Mouse (Mus musculus): Measurements from ENCODE around the gene Crocc2. TPM values are rescaled to one million over a fixed set of nuclear protein-coding genes. Genes with fewer than 3 reads are reported as not detected.
A peak's percentile ranks its signal among the peaks of the same experiment; 100 is the strongest.
"Not testable (repeated sequence)": the region's sequence is repeated elsewhere in the genome, so short reads cannot be mapped to it uniquely, and the experiment has no call there.

Crocc2 gene
- polyA plus RNA-seq, 1 experiment from 2014 or later = 0.18 TPM

GRCm38 (mm10) chr1:93174399-93174798 is 5.9 kb downstream of the Crocc2 start:
- 0% methylated on average over 4 of the region's 4 CpGs for WGBS
- Histone ChIP-seq H3K36me3 (ENCODE audit: control insufficient read depth, insufficient read depth, low read length) (no peaks in the 10 kb centered on the region), H3K9me3 (replicated peaks; ENCODE audit: control insufficient read depth, low read length) (no peaks in the 10 kb centered on the region), H3K4me3 (replicated peaks; ENCODE audit: low read length) (no peak overlapping the region), H3K4me2 (ENCODE audit: low read depth, low read length) (no peak overlapping the region), H3K9ac (ENCODE audit: low read length) (no peak overlapping the region), H3K27ac (ENCODE audit: low read length) (peak overlapping the region; percentile 46), H3K4me1 (ENCODE audit: control insufficient read depth, insufficient read depth, low read length) (peaks cover 14% of the 10 kb centered on the region), H3K27me3 (ENCODE audit: control insufficient read depth, insufficient read depth, low read length) (peaks cover 4% of the 10 kb centered on the region; the same call in 1 of the 2 replicates)
- peak; percentile 59; the same call in 1 of the 2 replicates for ATAC-seq (ENCODE audit: insufficient read depth, low FRiP score)

GRCm38 (mm10) chr1:93175849-93176248 is 7.3 kb downstream of the Crocc2 start:
- 24% methylated on average over 6 of the region's 6 CpGs for WGBS
- Histone ChIP-seq H3K36me3 (ENCODE audit: control insufficient read depth, insufficient read depth, low read length) (no peaks in the 10 kb centered on the region), H3K27ac (ENCODE audit: low read length) (peak overlapping the region; percentile 58; the same call in 1 of the 2 replicates), H3K4me1 (ENCODE audit: control insufficient read depth, insufficient read depth, low read length) (peaks cover 14% of the 10 kb centered on the region), H3K4me2 (ENCODE audit: low read depth, low read length) (peak overlapping the region; percentile 63; the same call in 1 of the 2 replicates), H3K9me3 (replicated peaks; ENCODE audit: control insufficient read depth, low read length) (no peaks in the 10 kb centered on the region), H3K9ac (ENCODE audit: low read length) (0 out of 2 replicates have a peak overlapping the region, but pooled peaks have one; percentile 32), H3K27me3 (ENCODE audit: control insufficient read depth, insufficient read depth, low read length) (peaks cover 4% of the 10 kb centered on the region; the same call in 1 of the 2 replicates), H3K4me3 (replicated peaks; ENCODE audit: low read length) (no peak overlapping the region)
- ATAC-seq (ENCODE audit: insufficient read depth, low FRiP score) = no peak

- peak; percentile 84 for ATAC-seq (ENCODE audit: insufficient read depth, low FRiP score)
- peaks cover 4% of the 10 kb centered on the region; the same call in 1 of the 2 replicates for H3K27me3 ChIP-seq (ENCODE audit: control insufficient read depth, insufficient read depth, low read length)
- H3K4me2 ChIP-seq (ENCODE audit: low read depth, low read length) = peak overlapping the region; percentile 63
- WGBS = 3% methylated on average over 40 of the region's 44 CpGs
- no peaks in the 10 kb centered on the region for H3K9me3 ChIP-seq (replicated peaks; ENCODE audit: control insufficient read depth, low read length)
- H3K4me3 ChIP-seq (replicated peaks; ENCODE audit: low read length) = peak overlapping the region; percentile 39
- no peaks in the 10 kb centered on the region for H3K36me3 ChIP-seq (ENCODE audit: control insufficient read depth, insufficient read depth, low read length)
- H3K9ac ChIP-seq (ENCODE audit: low read length) = peak overlapping the region; percentile 64
- H3K27ac ChIP-seq (ENCODE audit: low read length) = peak overlapping the region; percentile 90
- peaks cover 14% of the 10 kb centered on the region for H3K4me1 ChIP-seq (ENCODE audit: control insufficient read depth, insufficient read depth, low read length)
Measured at GRCm38 (mm10) chr1:93176525-93177332, 8.2 kb downstream of the Crocc2 start.

- 85% methylated on average over 7 of the region's 7 CpGs for WGBS
- Histone ChIP-seq H3K36me3 (ENCODE audit: control insufficient read depth, insufficient read depth, low read length) (no peaks in the 10 kb centered on the region), H3K4me2 (ENCODE audit: low read depth, low read length) (no peak overlapping the region), H3K4me1 (ENCODE audit: control insufficient read depth, insufficient read depth, low read length) (peaks cover under 1% of the 10 kb centered on the region; the same call in 1 of the 2 replicates), H3K27me3 (ENCODE audit: control insufficient read depth, insufficient read depth, low read length) (peaks cover under 1% of the 10 kb centered on the region), H3K27ac (ENCODE audit: low read length) (no peak overlapping the region), H3K9me3 (replicated peaks; ENCODE audit: control insufficient read depth, low read length) (no peaks in the 10 kb centered on the region), H3K4me3 (replicated peaks; ENCODE audit: low read length) (no peak overlapping the region), H3K9ac (ENCODE audit: low read length) (no peak overlapping the region)
- ATAC-seq (ENCODE audit: insufficient read depth, low FRiP score) = no peak
Measured at GRCm38 (mm10) chr1:93182281-93182680, 13.8 kb downstream of the Crocc2 start.

- H3K27me3 ChIP-seq (ENCODE audit: control insufficient read depth, insufficient read depth, low read length) = no peaks in the 10 kb centered on the region; the same call in 1 of the 2 replicates
- H3K4me2 ChIP-seq (ENCODE audit: low read depth, low read length) = no peak overlapping the region
- H3K9me3 ChIP-seq (replicated peaks; ENCODE audit: control insufficient read depth, low read length) = no peaks in the 10 kb centered on the region
- H3K27ac ChIP-seq (ENCODE audit: low read length) = no peak overlapping the region
- 76% methylated on average over 14 of the region's 14 CpGs for WGBS
- H3K4me3 ChIP-seq (replicated peaks; ENCODE audit: low read length) = no peak overlapping the region
- no peaks in the 10 kb centered on the region for H3K36me3 ChIP-seq (ENCODE audit: control insufficient read depth, insufficient read depth, low read length)
- no peak for ATAC-seq (ENCODE audit: insufficient read depth, low FRiP score)
- no peak overlapping the region for H3K9ac ChIP-seq (ENCODE audit: low read length)
- no peaks in the 10 kb centered on the region for H3K4me1 ChIP-seq (ENCODE audit: control insufficient read depth, insufficient read depth, low read length)
Measured at GRCm38 (mm10) chr1:93184071-93184828, 15.7 kb downstream of the Crocc2 start.

- 14% methylated on average over 10 of the region's 17 CpGs for WGBS
- H3K4me1 ChIP-seq (ENCODE audit: control insufficient read depth, insufficient read depth, low read length) = no peaks in the 10 kb centered on the region
- H3K4me2 ChIP-seq (ENCODE audit: low read depth, low read length) = no peak overlapping the region
- H3K36me3 ChIP-seq (ENCODE audit: control insufficient read depth, insufficient read depth, low read length) = no peaks in the 10 kb centered on the region
- no peaks in the 10 kb centered on the region for H3K9me3 ChIP-seq (replicated peaks; ENCODE audit: control insufficient read depth, low read length)
- H3K27ac ChIP-seq (ENCODE audit: low read length) = no peak overlapping the region
- no peak overlapping the region for H3K4me3 ChIP-seq (replicated peaks; ENCODE audit: low read length)
- H3K27me3 ChIP-seq (ENCODE audit: control insufficient read depth, insufficient read depth, low read length) = no peaks in the 10 kb centered on the region; the same call in 1 of the 2 replicates
- no peak overlapping the region for H3K9ac ChIP-seq (ENCODE audit: low read length)
- ATAC-seq (ENCODE audit: insufficient read depth, low FRiP score) = no peak; the same call in 1 of the 2 replicates
Measured at GRCm38 (mm10) chr1:93190726-93191305, 22.3 kb downstream of the Crocc2 start.

GRCm38 (mm10) chr1:93194961-93195360 is 26.4 kb downstream of the Crocc2 start:
- H3K27ac ChIP-seq (ENCODE audit: low read length) = no peak overlapping the region
- no peak for ATAC-seq (ENCODE audit: insufficient read depth, low FRiP score)
- H3K4me3 ChIP-seq (replicated peaks; ENCODE audit: low read length) = no peak overlapping the region
- H3K36me3 ChIP-seq (ENCODE audit: control insufficient read depth, insufficient read depth, low read length) = no peaks in the 10 kb centered on the region
- no peak overlapping the region for H3K9ac ChIP-seq (ENCODE audit: low read length)
- no peak overlapping the region for H3K4me2 ChIP-seq (ENCODE audit: low read depth, low read length)
- 81% methylated on average over 3 of the region's 3 CpGs for WGBS
- no peaks in the 10 kb centered on the region for H3K27me3 ChIP-seq (ENCODE audit: control insufficient read depth, insufficient read depth, low read length)
- no peaks in the 10 kb centered on the region for H3K9me3 ChIP-seq (replicated peaks; ENCODE audit: control insufficient read depth, low read length)
- no peaks in the 10 kb centered on the region for H3K4me1 ChIP-seq (ENCODE audit: control insufficient read depth, insufficient read depth, low read length)

GRCm38 (mm10) chr1:93197454-93197853 is 28.9 kb downstream of the Crocc2 start:
- not testable (repeated sequence) for H3K27me3 ChIP-seq (ENCODE audit: control insufficient read depth, insufficient read depth, low read length); ATAC-seq (ENCODE audit: insufficient read depth, low FRiP score); H3K27ac ChIP-seq (ENCODE audit: low read length); H3K9me3 ChIP-seq (replicated peaks; ENCODE audit: control insufficient read depth, low read length); H3K4me2 ChIP-seq (ENCODE audit: low read depth, low read length); H3K9ac ChIP-seq (ENCODE audit: low read length); H3K4me1 ChIP-seq (ENCODE audit: control insufficient read depth, insufficient read depth, low read length); H3K36me3 ChIP-seq (ENCODE audit: control insufficient read depth, insufficient read depth, low read length); H3K4me3 ChIP-seq (replicated peaks; ENCODE audit: low read length)
- 77% methylated on average over 2 of the region's 2 CpGs for WGBS
